Mouse (Mus musculus) urinary bladder, postnatal 36 days (tissue): ENCODE results near the gene Dlat.

Experiments
- DNase-seq, 2 experiments: peaks; one replicate each; pipeline ENCODE4 v3.0.0; 2022; ENCODE audit warnings: low spot score in 2 of 2, mixed read lengths in 1 of 2

Dlat gene

DNA sequence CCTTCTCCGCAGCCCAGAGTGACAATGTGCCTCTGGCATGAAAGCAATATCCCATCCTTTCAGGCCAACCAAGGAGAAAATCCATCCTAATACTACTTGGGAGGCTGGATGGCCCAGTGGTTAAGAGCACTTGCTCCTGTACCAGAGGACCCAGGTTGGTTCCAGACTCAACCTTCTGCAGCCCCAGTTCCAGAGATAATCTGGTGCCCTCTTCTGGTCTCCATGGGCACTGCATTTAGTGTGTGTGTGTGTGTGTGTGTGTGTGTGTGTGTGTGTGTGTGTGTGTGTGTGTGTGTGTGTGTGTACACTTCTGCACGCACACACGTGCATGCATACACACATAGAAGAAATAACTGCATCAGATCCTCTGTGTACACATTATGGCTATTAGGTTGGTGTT, 66.0 kb downstream of the Dlat start:
- no peak for DNase-seq

DNA sequence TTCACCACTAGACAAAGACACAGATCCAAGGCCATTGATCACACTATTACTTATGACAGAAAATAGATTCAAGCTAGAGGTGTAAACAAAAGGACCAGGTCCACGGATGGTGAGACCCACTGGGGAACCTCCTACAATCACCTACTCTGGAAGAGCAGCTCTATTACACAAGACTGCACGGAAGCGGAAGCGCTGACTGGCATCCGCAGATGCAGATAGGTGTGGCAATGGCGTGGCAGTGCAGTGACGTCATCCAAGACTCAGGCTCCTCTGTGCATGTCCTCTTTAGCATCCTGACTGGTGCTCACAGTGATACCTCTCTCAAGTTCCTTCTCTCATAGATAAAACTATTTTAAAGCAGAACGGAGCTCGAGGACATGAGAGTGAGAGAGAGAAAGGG, 66.6 kb downstream of the Dlat start:
- no peak for DNase-seq

DNA sequence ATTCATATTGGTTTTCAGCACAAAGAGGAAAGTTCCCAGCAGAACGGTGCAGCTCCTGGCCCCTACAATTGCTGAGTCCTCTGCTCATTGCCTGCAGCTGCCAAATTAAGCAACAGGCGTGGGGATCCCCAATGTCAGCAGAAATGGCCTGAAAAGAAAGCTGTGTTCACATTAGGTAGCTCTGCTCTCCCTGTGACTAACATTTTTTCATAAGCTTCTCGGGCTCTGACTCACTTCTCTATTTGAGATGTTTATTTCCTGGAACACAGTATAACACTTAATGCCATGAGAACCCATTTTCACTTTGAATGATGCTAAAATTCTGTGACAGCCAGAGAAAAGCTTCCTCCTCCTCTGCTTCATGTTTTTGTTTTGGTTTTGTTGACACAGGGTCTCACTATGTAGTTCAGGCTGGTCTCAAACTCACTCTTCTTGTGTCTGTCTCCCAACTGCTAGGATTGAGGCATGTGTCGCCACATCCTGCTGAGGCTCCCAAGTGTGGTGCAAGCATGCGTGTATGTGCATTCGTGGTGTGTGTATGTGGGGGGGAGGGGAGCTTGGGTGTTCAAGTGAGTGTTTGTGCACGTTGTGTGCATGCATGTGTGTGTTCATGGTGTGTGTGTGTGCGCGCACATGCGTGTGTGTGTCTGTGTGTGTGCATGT, 68.6 kb downstream of the Dlat start:
- peak in 1 of 2 experiments; percentile 34 for DNase-seq

DNA sequence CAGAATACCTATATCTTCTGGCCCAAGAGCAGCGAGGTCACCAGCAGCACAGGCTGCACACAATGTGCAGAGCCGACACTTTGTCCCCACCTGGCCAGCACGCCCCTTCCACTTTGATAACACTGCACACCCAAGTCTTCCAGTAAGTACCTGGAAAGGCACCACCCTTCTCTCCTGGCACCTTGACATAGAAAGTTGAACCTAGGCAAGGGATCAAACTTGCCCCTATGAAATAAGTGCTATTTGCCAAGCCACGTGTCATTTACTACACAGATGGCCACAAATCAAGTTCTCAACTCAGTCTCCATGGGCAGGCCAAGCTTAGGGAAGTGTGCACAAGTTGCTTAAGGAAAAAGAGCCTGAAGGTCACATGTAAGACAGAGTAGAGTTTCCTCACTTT, 72.6 kb downstream of the Dlat start:
- DNase-seq: no peak

DNA sequence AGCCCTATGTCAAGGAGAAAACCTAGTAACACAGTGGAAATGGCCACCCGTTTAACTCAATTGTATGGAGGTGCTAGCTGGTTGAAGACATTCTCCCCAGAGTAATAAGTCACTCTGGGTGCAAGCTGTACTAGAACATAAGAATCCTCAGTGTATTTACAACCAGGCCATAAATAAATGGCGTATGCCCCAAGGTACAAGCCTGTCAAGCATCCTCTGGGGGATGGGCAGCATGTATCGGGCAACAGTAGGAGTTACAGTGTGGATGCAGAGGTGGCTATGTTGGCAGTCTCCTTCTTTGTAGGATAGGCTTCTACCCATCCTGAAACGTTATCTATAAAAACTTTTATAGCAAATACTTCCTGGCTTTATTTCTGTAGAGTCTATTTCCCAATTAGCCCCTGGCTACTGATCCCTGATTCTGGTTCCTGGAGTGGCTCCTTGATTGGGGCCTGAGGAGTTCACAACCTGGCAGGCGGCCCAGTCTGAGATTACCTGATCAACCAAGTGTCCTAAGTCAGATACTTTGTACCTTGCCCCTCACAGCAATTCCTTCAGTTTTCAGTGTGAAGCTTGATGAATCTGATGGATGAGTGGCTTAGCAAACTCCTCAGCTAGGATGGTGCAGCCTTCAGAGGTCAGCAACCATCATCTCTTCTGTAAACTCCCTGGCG, 74.3 kb downstream of the Dlat start:
- no peak for DNase-seq
